Mouse (Mus musculus) kidney, postnatal 14 days (tissue): ENCODE data around the gene Sumo1.

Experiments used
- DNase-seq: peaks from one replicate; pipeline ENCODE4 v3.0.0; 2022; ENCODE audit warnings: mixed read lengths

The Sumo1 gene

GRCm38 (mm10) chr1:59592359-59592758, 78.3 kb downstream of the Sumo1 start:
- no peak for DNase-seq

DNA sequence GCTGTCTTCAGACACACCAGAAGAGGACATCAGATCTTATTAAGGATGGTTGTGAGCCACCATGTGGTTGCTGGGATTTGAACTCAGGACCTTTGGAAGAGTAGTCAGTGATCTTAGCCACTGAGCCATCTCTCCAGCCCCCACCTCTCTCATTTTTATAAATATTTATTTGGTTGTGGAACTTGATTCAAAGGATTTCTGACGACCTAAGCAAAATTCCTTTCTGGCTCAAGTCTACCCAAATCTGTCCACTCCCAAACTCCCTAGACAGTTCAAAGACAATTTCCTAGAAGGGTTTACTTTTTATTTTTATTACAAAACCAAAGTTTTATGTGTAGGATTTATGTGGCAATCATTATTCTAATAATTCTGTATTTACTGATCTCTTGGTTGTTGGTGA, 81.4 kb downstream of the Sumo1 start:
- DNase-seq, result no peak

- peak; percentile 74 for DNase-seq
Measured at GRCm38 (mm10) chr1:59584656-59585410, 85.8 kb downstream of the Sumo1 start.

DNA sequence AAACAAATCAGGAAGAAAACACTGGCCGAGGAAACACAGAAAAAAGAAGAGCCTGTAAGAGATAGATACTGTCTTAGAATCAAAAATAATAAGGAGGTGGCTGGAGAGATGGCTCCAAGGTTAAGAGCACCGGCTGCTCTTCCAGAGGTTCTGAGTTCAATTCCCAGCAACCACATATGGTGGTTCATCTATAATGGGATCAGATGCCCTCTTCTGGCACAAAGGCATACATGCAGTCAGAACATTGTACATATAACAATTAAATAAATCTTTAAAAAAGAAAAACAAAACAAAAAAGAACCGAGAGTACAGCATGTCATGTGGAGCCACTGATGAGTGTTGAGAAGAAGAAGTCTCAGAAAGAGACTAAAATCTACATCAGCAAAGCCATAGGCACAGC, 89.8 kb downstream of the Sumo1 start:
- no peak for DNase-seq

DNA sequence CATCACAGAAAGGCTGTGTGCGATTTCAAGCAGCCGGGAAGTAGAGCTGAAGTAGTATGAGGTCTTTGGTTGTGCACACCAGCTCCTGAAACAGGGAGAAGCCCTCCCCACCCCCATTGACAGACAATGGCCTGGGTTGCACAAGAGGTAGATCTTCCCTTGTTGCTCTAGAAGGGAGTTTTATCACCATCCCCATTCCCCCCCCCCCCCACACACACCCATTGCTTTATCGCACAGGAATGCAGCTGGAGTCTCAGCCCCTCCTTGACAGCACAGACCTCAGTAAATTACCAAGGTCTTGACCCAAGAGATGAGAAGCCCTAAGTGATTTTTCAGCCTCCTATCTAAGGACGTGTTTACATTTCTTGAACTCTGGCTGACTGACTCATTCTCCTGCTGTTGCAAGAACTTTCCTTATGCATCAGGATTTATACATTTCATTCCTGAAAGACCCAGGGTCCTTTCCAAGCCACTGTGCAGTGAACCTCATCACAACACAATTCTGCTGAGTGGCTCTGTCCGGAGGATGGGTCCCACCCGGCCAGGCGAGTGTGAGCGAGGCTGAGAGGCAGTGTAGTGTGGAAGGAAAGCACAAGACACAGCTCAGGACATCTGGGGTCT, 90.4 kb downstream of the Sumo1 start:
- no peak for DNase-seq

GRCm38 (mm10) chr1:59579327-59579726, 91.3 kb downstream of the Sumo1 start:
- DNase-seq, result no peak

GRCm38 (mm10) chr1:59578770-59579169, 91.9 kb downstream of the Sumo1 start:
- no peak for DNase-seq

GRCm38 (mm10) chr1:59574262-59575187, 96.1 kb downstream of the Sumo1 start:
- no peak for DNase-seq

GRCm38 (mm10) chr1:59573843-59574242, 96.8 kb downstream of the Sumo1 start:
- no peak for DNase-seq

GRCm38 (mm10) chr1:59571502-59571901, 99.1 kb downstream of the Sumo1 start:
- DNase-seq, result no peak

- DNase-seq, result no peak
Measured at GRCm38 (mm10) chr1:59570767-59571166, 99.9 kb downstream of the Sumo1 start.

DNA sequence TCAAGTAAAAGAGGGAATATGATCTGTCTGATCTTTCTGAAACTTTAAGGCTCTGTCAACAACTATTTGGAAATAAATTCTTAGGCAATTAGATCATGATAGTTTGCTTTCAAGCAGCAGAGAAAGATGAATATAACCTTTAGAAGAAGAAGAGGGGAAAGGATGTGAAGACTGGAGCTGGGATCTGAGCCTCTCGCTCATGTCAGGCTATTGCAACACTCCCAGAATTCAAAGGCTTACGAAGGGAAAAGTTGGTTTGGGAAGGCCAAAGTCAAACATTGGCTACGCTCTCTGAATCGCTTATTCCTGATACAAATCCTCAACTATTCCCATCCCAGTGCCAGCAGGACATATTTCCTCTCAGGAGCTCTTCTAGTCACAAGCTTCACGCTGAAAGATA, 101.3 kb downstream of the Sumo1 start:
- no peak for DNase-seq

DNA sequence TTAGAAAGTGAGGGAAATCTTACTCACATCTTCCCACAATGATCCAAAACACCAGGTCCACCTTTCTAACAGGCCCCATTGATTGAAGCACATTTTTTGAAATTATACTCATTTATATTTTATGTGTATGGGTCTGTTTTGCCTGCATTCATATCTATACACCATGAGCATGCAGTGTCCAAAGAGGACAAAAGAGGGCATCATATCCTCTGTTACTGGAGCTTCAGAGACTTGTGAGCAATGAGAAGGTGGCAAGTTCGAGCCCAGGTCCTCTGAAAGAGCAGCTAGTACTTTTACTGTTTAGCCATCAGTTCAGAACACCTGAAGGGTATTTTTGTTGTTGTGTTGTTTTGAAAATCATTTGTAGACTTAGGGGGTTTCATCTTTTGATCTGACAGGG, 102.4 kb downstream of the Sumo1 start:
- no peak for DNase-seq

DNA sequence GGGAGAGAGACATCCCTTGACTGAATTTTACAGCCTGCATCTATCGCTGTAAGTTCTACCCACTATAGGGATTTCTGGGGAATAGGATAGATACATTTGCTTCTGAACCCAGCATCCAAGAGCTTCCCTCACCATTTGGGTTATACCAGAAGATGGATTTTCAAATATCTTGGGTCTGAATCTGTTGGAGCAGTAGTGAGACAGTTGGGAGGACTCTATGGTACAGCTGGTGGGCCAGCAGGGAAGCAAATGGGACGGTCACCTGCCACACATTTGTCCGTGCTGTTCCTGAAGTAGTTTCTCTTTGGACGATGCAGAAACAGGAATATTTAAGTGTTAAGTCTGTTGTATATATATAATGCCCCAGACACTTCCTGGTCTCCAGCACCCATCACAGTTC, 103.1 kb downstream of the Sumo1 start:
- DNase-seq, result no peak

DNA sequence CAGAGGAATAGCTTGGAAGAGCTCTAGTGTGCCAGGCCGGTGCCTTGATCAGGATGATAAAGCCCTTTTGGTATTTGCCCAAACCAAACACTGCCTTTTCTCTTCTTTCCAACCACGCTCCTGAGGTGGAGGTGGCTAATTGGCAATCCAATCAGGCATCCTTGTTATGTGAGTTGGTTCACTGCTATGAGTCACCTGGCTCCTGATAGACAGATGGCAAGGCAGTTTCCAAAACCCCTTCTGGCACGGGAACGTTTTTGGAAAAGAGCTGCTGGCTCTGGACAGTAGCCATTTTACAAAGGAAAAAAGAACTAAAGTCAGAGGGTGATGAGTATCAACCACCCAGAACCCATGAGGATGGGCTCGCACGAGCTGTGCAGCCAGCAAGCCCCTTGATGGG, 103.7 kb downstream of the Sumo1 start:
- no peak for DNase-seq

DNA sequence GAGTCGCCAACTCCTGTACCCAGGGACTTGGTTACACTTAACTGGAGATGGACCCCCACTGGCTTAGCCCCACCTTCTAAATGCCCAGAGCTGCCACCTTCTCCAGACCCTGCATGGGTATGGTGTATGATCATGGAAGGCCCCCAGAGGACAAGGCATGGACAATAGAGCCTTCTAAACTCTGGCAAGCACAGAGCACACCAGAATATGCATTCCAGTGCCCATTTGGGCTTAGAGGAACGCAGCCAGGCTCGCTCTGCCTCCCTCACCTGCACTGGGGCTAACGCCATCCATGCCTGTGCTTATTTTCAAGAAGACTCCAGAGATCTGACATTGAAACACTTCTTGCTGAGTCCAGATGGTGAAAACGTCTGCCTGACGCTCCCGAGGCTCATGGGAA, 104.4 kb downstream of the Sumo1 start:
- no peak for DNase-seq

- no peak for DNase-seq
Measured at GRCm38 (mm10) chr1:59565804-59566203, 104.8 kb downstream of the Sumo1 start.

DNA sequence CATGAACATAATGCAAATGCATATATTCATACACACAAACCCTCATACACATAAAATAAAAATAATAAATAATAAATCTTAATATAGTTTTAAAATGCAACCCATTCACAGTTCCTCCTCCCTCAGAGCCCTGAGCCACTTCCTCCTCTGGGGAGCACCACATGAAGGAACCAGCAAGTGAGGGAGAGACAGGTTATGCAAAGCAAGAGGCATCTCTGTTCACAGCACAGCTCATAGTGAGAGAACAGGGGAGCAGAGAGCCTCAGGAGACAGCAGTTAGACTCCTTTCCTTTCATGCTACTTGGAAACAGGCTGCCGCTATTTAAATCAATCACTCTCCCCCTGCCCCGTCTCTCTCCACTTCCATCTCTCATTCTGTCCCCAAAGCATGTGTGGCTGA, 107.1 kb downstream of the Sumo1 start:
- no peak for DNase-seq

- DNase-seq, result no peak
Measured at GRCm38 (mm10) chr1:59553708-59554107, 116.9 kb downstream of the Sumo1 start.

- DNase-seq, result no peak
Measured at GRCm38 (mm10) chr1:59550996-59551395, 119.6 kb downstream of the Sumo1 start.

- peak; percentile 59 for DNase-seq
Measured at GRCm38 (mm10) chr1:59550227-59550626, 120.4 kb downstream of the Sumo1 start.

DNA sequence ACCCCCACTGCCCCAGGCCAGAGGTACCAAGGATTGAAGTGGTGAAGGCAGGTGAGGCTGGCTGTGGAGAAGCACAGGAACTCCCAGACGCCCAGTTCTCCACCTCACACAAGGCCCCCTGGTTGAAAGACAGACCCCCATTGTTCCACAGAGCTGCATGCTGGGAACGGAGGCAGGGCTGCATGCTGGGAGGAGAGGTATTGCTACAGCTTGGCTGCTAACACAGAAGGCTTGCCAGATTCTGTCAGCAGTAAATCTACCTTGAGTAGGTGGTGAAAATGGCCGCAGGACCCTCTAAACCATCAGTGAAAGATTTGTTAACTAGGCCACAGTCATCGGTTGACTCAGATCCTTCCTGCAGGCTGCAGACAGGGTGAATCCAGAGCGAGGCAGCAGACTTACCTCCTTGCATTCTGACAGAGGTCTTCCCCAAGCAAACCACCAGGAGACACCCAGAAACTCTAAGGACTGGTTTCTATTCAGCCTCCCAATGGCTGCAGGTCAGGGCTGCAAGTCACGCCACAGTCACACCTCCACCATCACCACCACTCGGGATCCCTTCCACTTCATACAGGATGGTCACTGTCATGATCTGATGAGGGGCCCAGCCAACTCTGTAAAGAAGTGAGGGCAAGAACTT, 121.5 kb downstream of the Sumo1 start:
- no peak for DNase-seq

GRCm38 (mm10) chr1:59548486-59548885, 122.1 kb downstream of the Sumo1 start:
- no peak for DNase-seq
